Mouse (Mus musculus): Measurements from ENCODE around the gene Gm10318.
A peak's percentile ranks its signal among the peaks of the same experiment; 100 is the strongest.

Gene Gm10318

GRCm38 (mm10) chr10:77895562-77895961 lies 42.9 kb downstream of the Gm10318 start:
- DNase-seq (ENCODE audit: low spot score), result no peak

DNA sequence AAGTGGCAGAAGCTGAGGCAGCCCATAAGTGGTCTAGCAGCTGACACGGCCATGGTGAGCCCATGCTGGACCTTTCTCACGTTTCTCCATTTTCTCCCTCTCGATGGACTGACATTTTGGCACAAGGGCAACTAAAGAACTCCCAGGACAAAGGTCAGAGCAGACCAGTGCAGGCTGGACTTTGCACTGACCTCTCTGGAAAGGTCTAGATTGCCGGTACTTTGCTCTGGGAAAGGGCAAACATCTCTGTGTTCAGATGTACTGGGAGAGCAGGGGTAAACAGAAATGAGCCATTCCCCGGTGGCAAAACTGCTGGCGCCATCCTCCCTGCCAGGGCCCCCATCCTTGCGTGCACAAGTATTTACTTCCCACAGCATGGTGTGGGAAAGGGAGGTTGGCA lies 47.5 kb downstream of the Gm10318 start:
- no peak for DNase-seq (ENCODE audit: low spot score)

DNA sequence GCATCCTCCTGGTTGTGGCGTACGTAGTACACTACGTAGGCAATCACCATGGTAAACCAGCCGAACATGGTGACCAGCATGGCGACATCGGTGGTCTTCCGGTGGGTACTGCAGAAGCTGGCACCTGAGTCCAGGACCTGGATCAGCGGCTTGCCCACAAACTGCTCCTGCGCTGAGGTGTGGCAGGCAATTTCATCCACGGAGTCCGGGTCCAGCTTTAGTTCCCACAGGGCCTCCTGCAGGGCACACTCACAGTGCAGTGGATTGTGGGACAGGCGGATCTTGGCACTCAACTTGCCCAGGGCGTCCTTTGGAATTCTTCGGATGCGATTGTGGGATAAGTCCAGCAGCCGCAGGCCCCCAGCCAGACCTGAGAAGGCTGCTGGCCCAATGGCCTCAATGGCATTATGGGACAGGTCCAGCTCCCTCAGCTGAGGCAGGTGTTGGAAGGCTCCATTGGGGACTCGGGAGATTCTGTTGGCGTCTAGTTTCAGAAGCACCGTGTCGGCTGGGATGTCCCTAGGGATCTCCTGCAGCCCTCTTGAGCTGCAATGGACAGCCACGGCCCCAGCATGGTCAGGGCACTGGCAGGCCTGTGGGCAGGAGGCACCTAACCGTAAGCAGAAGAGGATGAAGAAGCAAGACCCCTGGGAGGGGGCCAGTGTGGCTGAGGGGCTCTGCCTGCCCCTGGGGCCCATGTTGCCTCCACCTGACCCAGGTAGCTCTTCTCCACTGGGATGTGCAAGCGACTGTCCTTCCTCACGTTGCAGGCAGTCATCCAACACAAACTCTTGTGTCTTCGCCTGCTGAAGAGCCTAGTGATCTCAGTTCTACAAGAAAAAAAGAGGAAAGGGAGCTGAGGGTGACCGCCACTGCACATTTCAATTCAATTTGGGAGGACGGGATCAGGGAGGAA lies 48.5 kb downstream of the Gm10318 start:
- DNase-seq (ENCODE audit: low spot score), result no peak

- no peak for DNase-seq (ENCODE audit: low spot score)
Measured at GRCm38 (mm10) chr10:77901871-77902210, 49.2 kb downstream of the Gm10318 start.

- peak; percentile 30 for DNase-seq (ENCODE audit: low spot score)
Measured at GRCm38 (mm10) chr10:77902211-77902893, 49.7 kb downstream of the Gm10318 start, which contains the start of gene Lrrc3. Gene Lrrc3 (minus strand): TSS chr10:77902536.

DNA sequence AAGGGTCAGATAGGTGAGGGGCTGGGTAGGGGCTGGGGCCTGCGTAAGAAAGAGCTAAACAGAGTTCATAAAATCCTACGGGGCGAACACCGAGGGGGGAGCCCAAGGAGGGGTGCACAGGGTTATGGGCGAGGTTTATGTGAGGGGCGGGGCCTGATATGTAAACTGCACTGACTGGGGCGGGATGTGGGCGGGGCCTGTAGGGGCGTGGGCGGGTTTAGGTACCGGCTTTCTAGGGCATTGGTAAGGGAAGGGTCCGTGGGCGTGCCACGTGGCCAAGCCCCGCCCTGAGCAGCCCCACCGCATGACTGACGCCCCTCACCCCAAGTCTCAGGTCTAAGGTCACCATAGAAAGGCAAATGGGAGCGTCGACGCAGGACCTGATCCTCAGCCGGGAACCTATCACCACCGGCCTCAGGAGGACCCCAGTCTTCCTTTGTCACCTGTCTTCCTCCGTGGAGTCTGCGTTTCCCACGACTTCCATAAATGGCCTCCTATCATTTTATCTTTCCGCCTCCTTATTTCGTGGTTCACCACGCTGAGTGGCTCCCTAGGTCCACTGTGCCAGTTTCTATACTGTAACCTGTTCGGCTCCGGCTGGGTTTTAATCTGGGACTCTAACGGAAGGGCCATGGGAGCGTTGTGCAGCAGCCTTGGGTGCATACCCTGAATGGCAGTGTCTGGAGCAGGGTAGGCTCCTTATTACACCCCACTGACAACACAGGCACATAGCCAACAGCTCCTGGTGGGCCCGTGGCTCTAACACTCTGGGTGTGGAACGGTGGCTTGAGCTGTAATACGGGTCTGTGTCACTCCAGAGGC lies 50.4 kb downstream of the Gm10318 start:
- DNase-seq (ENCODE audit: low spot score), result no peak
